In the genomic region with DNA sequence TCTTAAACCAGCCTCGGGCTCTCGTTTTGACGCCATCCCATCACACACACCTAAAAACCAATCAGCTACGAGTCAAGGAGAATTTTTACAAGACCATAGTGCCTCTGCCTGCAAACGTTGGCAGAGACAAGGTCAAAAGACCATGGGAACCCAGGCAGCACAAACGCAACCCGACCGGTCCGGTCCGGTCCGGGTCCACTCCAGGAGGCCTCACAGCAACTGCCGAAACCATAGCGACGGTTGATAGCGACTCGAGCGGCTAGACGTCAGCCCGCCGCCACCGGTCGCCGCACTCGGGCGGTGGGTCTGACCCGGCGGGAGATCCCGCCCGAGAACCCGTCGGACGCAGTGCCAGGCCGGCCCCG, we compare ENCODE assay signal across 7 mouse cellular contexts. TPM values are rescaled to one million over a fixed set of nuclear protein-coding genes. Genes with fewer than 3 reads are reported as not detected.
DNase-seq lines count a peak whose midpoint lies in the region; ATAC-seq and TF ChIP-seq lines count a peak whose summit lies in the region.

A gene (plus strand): TSS at position 111 of the 365 bp plus-strand sequence.

- peaks cover 3% of the 10 kb centered on the region for H3K4me1 ChIP-seq in neural tube, embryonic 11.5 days (ENCODE audit: control insufficient read depth, insufficient read depth, low read length)
- peaks cover 7% of the 10 kb centered on the region for H3K4me1 ChIP-seq in limb, embryonic 15.5 days
- no peaks in the 10 kb centered on the region for H3K4me1 ChIP-seq in olfactory bulb, adult 2 months (ENCODE audit: control insufficient read depth, insufficient read depth, low read length)

- peaks cover 6% of the 10 kb centered on the region; the same call in 1 of the 2 replicates for H3K36me3 ChIP-seq in neural tube, embryonic 11.5 days (ENCODE audit: control insufficient read depth, insufficient read depth, low read length)
- H3K36me3 ChIP-seq in limb, embryonic 15.5 days = peaks cover 25% of the 10 kb centered on the region

- peak within 1 kb of the TSS; percentile 82 for H3K4me3 ChIP-seq in neural tube, embryonic 11.5 days (ENCODE audit: low read depth, low read length)
- H3K4me3 ChIP-seq in limb, embryonic 15.5 days = peak within 1 kb of the TSS; percentile 84
- H3K4me3 ChIP-seq in olfactory bulb, adult 2 months (ENCODE audit: insufficient read depth, low read depth, low read length) = peak within 1 kb of the TSS; percentile 84

- H3K9ac ChIP-seq in neural tube, embryonic 11.5 days (ENCODE audit: low read length) = peak within 1 kb of the TSS; percentile 93
- peak within 1 kb of the TSS; percentile 90 for H3K9ac ChIP-seq in limb, embryonic 15.5 days

- H3K9me3 ChIP-seq in neural tube, embryonic 11.5 days (ENCODE audit: control insufficient read depth, low read length) = no peaks in the 10 kb centered on the region
- no peaks in the 10 kb centered on the region for H3K9me3 ChIP-seq in limb, embryonic 15.5 days

- no peak for TF ChIP-seq POLR2A in olfactory bulb, adult 2 months (IDR thresholded peaks at IDR 0.05; ENCODE audit: insufficient read depth, low read depth, low read length)

- peak within 1 kb of the TSS; percentile 56 for H3K4me2 ChIP-seq in neural tube, embryonic 11.5 days (ENCODE audit: low read depth)
- H3K4me2 ChIP-seq in limb, embryonic 15.5 days = peak within 1 kb of the TSS; percentile 56

- ATAC-seq in neural tube, embryonic 11.5 days (ENCODE audit: insufficient read depth, low FRiP score, low TSS enrichment) = no peak; the same call in 1 of the 2 replicates
- ATAC-seq in erythroid progenitor cell, adult 5-6 weeks (replicated peaks; ENCODE audit: low FRiP score, poor library complexity, severe bottlenecking) = peak; percentile 40
- ATAC-seq in limb, embryonic 15.5 days (ENCODE audit: insufficient number of reproducible peaks, low FRiP score, low TSS enrichment, low read depth) = no peak
- ATAC-seq in granulocyte monocyte progenitor cell, adult 5-6 weeks (replicated peaks; ENCODE audit: poor library complexity, severe bottlenecking) = no peak

- no peak for DNase-seq in neural tube, embryonic 11.5 days (ENCODE audit: low spot score)
- DNase-seq in neural tube, embryonic 10.5 days (ENCODE audit: extremely low spot score, low spot score) = no peak
- no peak for DNase-seq in urinary bladder, postnatal 14 days (ENCODE audit: low spot score)

- peak within 1 kb of the TSS; percentile 40; the same call in 1 of the 2 replicates for H3K27ac ChIP-seq in neural tube, embryonic 11.5 days (ENCODE audit: low read depth, low read length)
- H3K27ac ChIP-seq in limb, embryonic 15.5 days = peak within 1 kb of the TSS; percentile 86
- peak within 1 kb of the TSS; percentile 88 for H3K27ac ChIP-seq in olfactory bulb, adult 2 months (ENCODE audit: insufficient read depth, low read depth, low read length)

- WGBS in neural tube, embryonic 11.5 days = under 1% methylated on average over 34 of the region's 34 CpGs
- WGBS in limb, embryonic 15.5 days = under 1% methylated on average over 34 of the region's 34 CpGs
- WGBS in olfactory bulb, adult 2 months = under 1% methylated on average over 34 of the region's 34 CpGs

- no peak for TF ChIP-seq CTCF in olfactory bulb, adult 2 months (IDR thresholded peaks at IDR 0.05; ENCODE audit: insufficient read depth, low read depth, low read length)

- no peaks in the 10 kb centered on the region for H3K27me3 ChIP-seq in neural tube, embryonic 11.5 days (ENCODE audit: control insufficient read depth, insufficient read depth, low read length)
- no peaks in the 10 kb centered on the region for H3K27me3 ChIP-seq in limb, embryonic 15.5 days

RNA-seq across cellular contexts. Expression of the gene that starts here (rescaled TPM):
- 0.94 and 1.3 TPM in 2 replicates for polyA plus RNA-seq in neural tube, embryonic 11.5 days (2014; fragmentation: Nextera tagmentation; extraction: Ambion mirVana)
- total RNA-seq in erythroid progenitor cell, adult 5-6 weeks (2015; ENCODE audit: low replicate concordance) = 6.3 and 8.3 TPM in 2 replicates
- total RNA-seq in erythroid progenitor cell, adult 5-6 weeks (2017; ENCODE audit: low replicate concordance) = 0.91 and 3.6 TPM in 2 replicates
- polyA plus RNA-seq in limb, embryonic 15.5 days (2015; fragmentation: Nextera tagmentation; extraction: Ambion mirVana) = 1.1 and 1.4 TPM in 2 replicates
- not detected in 2 replicates for polyA plus RNA-seq in olfactory bulb, adult 2 months (2012; ENCODE audit: insufficient read depth, insufficient read length, low replicate concordance, missing spikeins)
- total RNA-seq in granulocyte monocyte progenitor cell, adult 5-6 weeks (2014; fragmentation: Nextera tagmentation) = 3.3 and 3.9 TPM in 2 replicates
- 1.1 and 2.8 TPM in 2 replicates for total RNA-seq in granulocyte monocyte progenitor cell, adult 5-6 weeks (2017)
